Mouse (Mus musculus) urinary bladder, adult 2 months (tissue): ENCODE measurements around the gene Grid1. TPM values are rescaled to one million over a fixed set of nuclear protein-coding genes. Genes with fewer than 3 reads are reported as not detected.

Experiments
- DNase-seq: peaks from one replicate; pipeline ENCODE4 v3.0.0; 2022; ENCODE audit warnings: low spot score
- polyA plus RNA-seq: library from polyadenylated mRNA; depleted of rRNA; stranded (reverse); fragments of >200 nt; gene quantifications from 2 replicates; pipeline ENCODE4 v1.2.3, GENCODE M21; 2012

Gene Grid1
- polyA plus RNA-seq, 1 experiment = 0.07 TPM

GRCm38 (mm10) chr14:34916315-34916714, 96.4 kb downstream of the Grid1 start:
- DNase-seq = no peak

- DNase-seq = no peak
Measured at GRCm38 (mm10) chr14:34917111-34917510, 97.2 kb downstream of the Grid1 start.

- no peak for DNase-seq
Measured at GRCm38 (mm10) chr14:34919221-34919620, 99.3 kb downstream of the Grid1 start.

GRCm38 (mm10) chr14:34921265-34921664, 101.4 kb downstream of the Grid1 start:
- no peak for DNase-seq

- no peak for DNase-seq
Measured at GRCm38 (mm10) chr14:34925021-34925420, 105.1 kb downstream of the Grid1 start.

GRCm38 (mm10) chr14:34930040-34930719, 110.3 kb downstream of the Grid1 start:
- no peak for DNase-seq

- DNase-seq = no peak
Measured at GRCm38 (mm10) chr14:34933197-34933596, 113.3 kb downstream of the Grid1 start.

- DNase-seq = no peak
Measured at GRCm38 (mm10) chr14:34936192-34936770, 116.4 kb downstream of the Grid1 start.

GRCm38 (mm10) chr14:34944390-34944979, 124.6 kb downstream of the Grid1 start:
- DNase-seq = no peak

- DNase-seq = no peak
Measured at GRCm38 (mm10) chr14:34945471-34946313, 125.8 kb downstream of the Grid1 start.

GRCm38 (mm10) chr14:34946314-34946583, 126.3 kb downstream of the Grid1 start:
- no peak for DNase-seq

GRCm38 (mm10) chr14:34948249-34948648, 128.3 kb downstream of the Grid1 start:
- no peak for DNase-seq

- no peak for DNase-seq
Measured at GRCm38 (mm10) chr14:34952311-34952710, 132.4 kb downstream of the Grid1 start.

GRCm38 (mm10) chr14:34953566-34953965, 133.7 kb downstream of the Grid1 start:
- DNase-seq = no peak

GRCm38 (mm10) chr14:34955689-34956088, 135.8 kb downstream of the Grid1 start:
- no peak for DNase-seq

- DNase-seq = no peak
Measured at GRCm38 (mm10) chr14:34960227-34960626, 140.3 kb downstream of the Grid1 start.

- no peak for DNase-seq
Measured at GRCm38 (mm10) chr14:34963616-34964168, 143.8 kb downstream of the Grid1 start.

GRCm38 (mm10) chr14:34969102-34969819, 149.4 kb downstream of the Grid1 start:
- DNase-seq = no peak

- DNase-seq = no peak
Measured at GRCm38 (mm10) chr14:34972930-34973329, 153.0 kb downstream of the Grid1 start.

GRCm38 (mm10) chr14:34980756-34981155, 160.8 kb downstream of the Grid1 start:
- no peak for DNase-seq

GRCm38 (mm10) chr14:34989131-34989530, 169.2 kb downstream of the Grid1 start:
- DNase-seq = no peak

- DNase-seq = no peak
Measured at GRCm38 (mm10) chr14:35006736-35007135, 186.8 kb downstream of the Grid1 start.
